Mouse (Mus musculus) central nervous system, embryonic 18 days (tissue): Measurements from ENCODE around the gene Rc3h1. TPM values are rescaled to one million over a fixed set of nuclear protein-coding genes. Genes with fewer than 3 reads are reported as not detected.

Source experiments
- polyA plus RNA-seq: library from polyadenylated mRNA; depleted of rRNA; stranded (reverse); fragments of >200 nt; gene quantifications from 2 replicates; pipeline ENCODE4 v1.2.3, GENCODE M21; 2012; rRNA removed

Gene Rc3h1
- polyA plus RNA-seq: 10.7 and 11.4 TPM in 2 replicates

DNA sequence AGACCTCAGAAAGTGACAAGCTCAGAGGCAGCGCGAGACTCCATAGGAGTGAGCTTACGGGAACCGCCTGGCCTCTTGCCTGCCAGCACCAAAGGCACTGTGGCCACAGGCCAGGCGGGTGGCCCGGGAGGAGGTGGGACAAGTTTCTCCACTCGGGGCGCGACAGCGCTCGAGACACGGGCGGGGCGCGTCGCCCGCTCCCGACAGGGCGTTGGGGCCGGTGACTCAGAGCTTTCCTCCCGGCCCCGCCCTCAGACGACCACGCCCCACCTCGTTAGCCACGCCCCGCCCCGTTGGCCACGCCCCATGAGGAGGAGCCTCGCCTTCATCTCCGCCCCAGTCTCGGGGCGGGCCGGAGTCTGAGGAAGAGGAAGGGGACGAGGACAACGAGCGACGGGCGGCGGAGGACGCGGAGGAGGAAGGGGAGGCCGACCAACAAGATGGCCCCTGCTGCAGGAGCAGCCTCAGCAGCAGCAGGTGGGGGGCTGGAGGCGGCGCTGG lies at the start of gene Rc3h1:
Rc3h1 (plus strand) TSS at position 362 of the 501 bp plus-strand sequence.

DNA sequence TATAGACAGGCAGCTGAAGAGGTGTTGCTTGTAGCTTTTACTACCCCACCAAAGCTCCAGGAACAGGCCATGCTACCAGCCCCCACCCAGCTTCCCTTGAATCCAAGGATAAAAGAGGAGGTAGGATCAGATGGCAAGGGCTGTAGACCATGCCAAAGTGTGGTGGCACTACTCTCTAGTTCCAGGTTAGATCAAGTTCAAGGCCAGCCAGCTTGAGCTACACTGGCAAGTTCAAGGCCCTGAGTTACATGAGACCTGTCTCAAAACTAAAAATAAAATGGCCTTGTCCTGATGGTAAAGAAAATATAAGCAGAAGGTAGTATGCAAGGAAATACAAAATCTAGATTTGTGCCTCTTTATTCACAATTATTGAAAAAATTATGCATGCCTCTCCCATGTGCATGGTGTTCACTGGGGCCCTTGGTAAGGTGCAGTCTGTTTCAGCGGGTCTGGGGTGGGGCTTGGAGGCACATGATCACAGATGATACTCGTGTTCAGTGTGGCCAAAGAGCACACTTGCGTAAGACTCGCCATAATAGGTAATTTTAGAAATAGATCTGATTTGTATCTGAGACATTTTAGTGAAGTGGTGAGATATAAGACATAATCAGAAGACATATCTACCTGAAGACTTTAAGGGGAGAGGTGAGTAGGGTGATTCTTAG lies 72.0 kb downstream of the Rc3h1 start, which contains the start of gene Serpinc1:
Serpinc1 (plus strand) TSS at position 515 of the 665 bp plus-strand sequence.

Other genes with a start within 250 kb of the Rc3h1 start
- 46.7 and 48.6 TPM in 2 replicates for gene Rabgap1l, start 113.2 kb upstream of the Rc3h1 start, polyA plus RNA-seq
- gene Serpinc1, start 72.2 kb downstream of the Rc3h1 start, polyA plus RNA-seq: 0.35 and 0.48 TPM in 2 replicates
- 9.4 and 9.7 TPM in 2 replicates for gene Zbtb37, start 128.4 kb downstream of the Rc3h1 start, polyA plus RNA-seq
- gene Dars2, start 164.2 kb downstream of the Rc3h1 start, polyA plus RNA-seq: 20.1 and 21.3 TPM in 2 replicates
- gene Cenpl, start 164.3 kb downstream of the Rc3h1 start, polyA plus RNA-seq: 5.2 and 5.8 TPM in 2 replicates
- gene Klhl20, start 225.1 kb downstream of the Rc3h1 start, polyA plus RNA-seq: 18.0 TPM in 2 replicates
- gene Ankrd45, start 236.3 kb downstream of the Rc3h1 start, polyA plus RNA-seq: 31.6 and 31.8 TPM in 2 replicates